Mouse (Mus musculus) G1E (cell line): ENCODE results near the gene Lamtor2.

Experiments
- CTCF ChIP-seq: IDR thresholded peaks from 2 replicates; pipeline ENCODE4 v1.5.1; 2012; ENCODE audit warnings: low read depth, low read length, inconsistent platforms, mixed read lengths
- GATA1 ChIP-seq: IDR thresholded peaks from 2 replicates; pipeline ENCODE4 v1.6.1; 2012; ENCODE audit warnings: borderline replicate concordance, low read length, inconsistent platforms, mixed read lengths
- GATA2 ChIP-seq: IDR thresholded peaks from 2 replicates; pipeline ENCODE4 v1.6.1; 2012; ENCODE audit warnings: low read depth, low read length, inconsistent platforms, borderline replicate concordance

- TF ChIP-seq GATA2 (no peak), CTCF (no peak), GATA1 (no peak)
Observed at GRCm38 (mm10) chr3:88591044-88591443, 38.2 kb upstream of the Lamtor2 start.
